Mouse (Mus musculus): ENCODE measurements around the gene S100a4. TPM values are rescaled to one million over a fixed set of nuclear protein-coding genes. Genes with fewer than 3 reads are reported as not detected.

Gene S100a4
- polyA plus RNA-seq, 1 experiment: 16.9 TPM

GRCm38 (mm10) chr3:90581141-90581540, 22.4 kb upstream of the S100a4 start:
- no peak for DNase-seq
- H3K27ac ChIP-seq (ENCODE audit: insufficient read depth, low read depth, low read length): no peak overlapping the region
- H3K36me3 ChIP-seq (ENCODE audit: control insufficient read depth, insufficient read depth, low read length): no peaks in the 10 kb centered on the region
- no peaks in the 10 kb centered on the region for H3K27me3 ChIP-seq (replicated peaks; ENCODE audit: control insufficient read depth, insufficient read depth, low read length)
- H3K4me3 ChIP-seq (ENCODE audit: insufficient read depth, low read depth, low read length): no peak overlapping the region
- no peaks in the 10 kb centered on the region for H3K4me1 ChIP-seq (ENCODE audit: control insufficient read depth, insufficient read depth, low read length)
- no peak for TF ChIP-seq POLR2A (IDR thresholded peaks at IDR 0.05; ENCODE audit: low read depth, low read length)
- TF ChIP-seq CTCF (conservative IDR thresholded peaks at IDR 0.05; ENCODE audit: insufficient read depth, insufficient read length, low read depth, low read length): no peak
- 97% methylated on average over 5 of the region's 5 CpGs for WGBS

GRCm38 (mm10) chr3:90582156-90582555, 21.4 kb upstream of the S100a4 start:
- 100% methylated on average over 1 of the region's 1 CpGs for WGBS
- DNase-seq: no peak
- H3K36me3 ChIP-seq (ENCODE audit: control insufficient read depth, insufficient read depth, low read length): no peaks in the 10 kb centered on the region

DNA sequence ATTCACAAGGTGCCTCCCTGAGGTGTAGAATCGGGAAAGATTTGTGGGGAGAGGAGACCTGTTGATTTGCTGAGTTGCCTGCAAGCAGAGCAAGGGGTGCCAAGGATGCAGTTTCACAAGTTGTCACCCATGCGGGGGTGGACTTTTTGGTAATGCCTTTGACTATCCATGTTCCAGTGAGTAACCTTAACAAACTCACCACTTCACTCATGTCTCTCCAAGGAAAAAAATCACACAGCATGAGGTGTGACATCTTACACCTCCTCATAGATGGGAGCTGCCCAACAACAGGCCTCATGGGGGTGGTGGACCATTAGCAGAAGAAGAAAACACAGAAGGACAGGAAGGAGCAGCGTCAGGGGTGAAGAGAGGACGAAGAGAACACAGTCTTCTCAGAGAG, 21.0 kb upstream of the S100a4 start:
- no peak overlapping the region for H3K27ac ChIP-seq (ENCODE audit: insufficient read depth, low read depth, low read length)
- 88% methylated on average over 4 of the region's 4 CpGs for WGBS
- H3K27me3 ChIP-seq (replicated peaks; ENCODE audit: control insufficient read depth, insufficient read depth, low read length): no peaks in the 10 kb centered on the region
- TF ChIP-seq POLR2A (IDR thresholded peaks at IDR 0.05; ENCODE audit: low read depth, low read length) (no peak), CTCF (conservative IDR thresholded peaks at IDR 0.05; ENCODE audit: insufficient read depth, insufficient read length, low read depth, low read length) (no peak)
- DNase-seq: no peak
- H3K4me1 ChIP-seq (ENCODE audit: control insufficient read depth, insufficient read depth, low read length): no peaks in the 10 kb centered on the region
- no peak overlapping the region for H3K4me3 ChIP-seq (ENCODE audit: insufficient read depth, low read depth, low read length)
- H3K36me3 ChIP-seq (ENCODE audit: control insufficient read depth, insufficient read depth, low read length): no peaks in the 10 kb centered on the region

More at GRCm38 (mm10) chr3:90582156-90582555, 21.4 kb upstream of the S100a4 start:
- H3K4me1 ChIP-seq (ENCODE audit: control insufficient read depth, insufficient read depth, low read length): no peaks in the 10 kb centered on the region
- TF ChIP-seq POLR2A (IDR thresholded peaks at IDR 0.05; ENCODE audit: low read depth, low read length): no peak
- no peak for TF ChIP-seq CTCF (conservative IDR thresholded peaks at IDR 0.05; ENCODE audit: insufficient read depth, insufficient read length, low read depth, low read length)
- H3K27me3 ChIP-seq (replicated peaks; ENCODE audit: control insufficient read depth, insufficient read depth, low read length): no peaks in the 10 kb centered on the region
- no peak overlapping the region for H3K27ac ChIP-seq (ENCODE audit: insufficient read depth, low read depth, low read length)
- no peak overlapping the region for H3K4me3 ChIP-seq (ENCODE audit: insufficient read depth, low read depth, low read length)

- no peak overlapping the region for H3K4me3 ChIP-seq (ENCODE audit: insufficient read depth, low read depth, low read length)
- 56% methylated on average over 3 of the region's 3 CpGs for WGBS
- H3K27me3 ChIP-seq (replicated peaks; ENCODE audit: control insufficient read depth, insufficient read depth, low read length): no peaks in the 10 kb centered on the region
- TF ChIP-seq CTCF (conservative IDR thresholded peaks at IDR 0.05; ENCODE audit: insufficient read depth, insufficient read length, low read depth, low read length): no peak
- TF ChIP-seq POLR2A (IDR thresholded peaks at IDR 0.05; ENCODE audit: low read depth, low read length): no peak
- H3K4me1 ChIP-seq (ENCODE audit: control insufficient read depth, insufficient read depth, low read length): no peaks in the 10 kb centered on the region
- DNase-seq: peak; percentile 78
- no peak overlapping the region for H3K27ac ChIP-seq (ENCODE audit: insufficient read depth, low read depth, low read length)
- H3K36me3 ChIP-seq (ENCODE audit: control insufficient read depth, insufficient read depth, low read length): no peaks in the 10 kb centered on the region
Observed at GRCm38 (mm10) chr3:90583893-90584292, 19.7 kb upstream of the S100a4 start.

DNA sequence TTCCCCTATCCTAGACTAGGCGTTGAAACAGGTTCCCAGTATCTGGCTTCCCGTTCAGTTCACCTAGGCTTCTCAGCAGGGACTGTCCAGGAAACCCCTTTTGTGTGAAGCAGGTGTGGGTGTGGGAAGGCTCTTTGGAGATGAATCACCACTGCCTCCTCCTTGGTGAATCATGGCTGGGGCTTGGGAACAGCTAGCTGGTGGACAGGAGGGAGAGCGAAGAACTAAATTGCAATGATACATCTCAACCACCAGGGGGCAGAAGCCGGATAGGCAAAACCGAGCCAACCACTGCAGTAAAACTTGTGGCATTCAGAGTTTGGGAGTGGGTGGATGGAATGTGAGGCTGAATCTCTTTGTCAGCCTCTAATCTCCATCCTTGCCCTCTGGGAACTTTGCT, 18.0 kb upstream of the S100a4 start:
- TF ChIP-seq POLR2A (IDR thresholded peaks at IDR 0.05; ENCODE audit: low read depth, low read length) (no peak), CTCF (conservative IDR thresholded peaks at IDR 0.05; ENCODE audit: insufficient read depth, insufficient read length, low read depth, low read length) (peak; percentile 86)
- H3K36me3 ChIP-seq (ENCODE audit: control insufficient read depth, insufficient read depth, low read length): no peaks in the 10 kb centered on the region
- H3K4me1 ChIP-seq (ENCODE audit: control insufficient read depth, insufficient read depth, low read length): no peaks in the 10 kb centered on the region
- 36% methylated on average over 5 of the region's 5 CpGs for WGBS
- H3K27me3 ChIP-seq (replicated peaks; ENCODE audit: control insufficient read depth, insufficient read depth, low read length): no peaks in the 10 kb centered on the region
- no peak overlapping the region for H3K4me3 ChIP-seq (ENCODE audit: insufficient read depth, low read depth, low read length)
- no peak overlapping the region for H3K27ac ChIP-seq (ENCODE audit: insufficient read depth, low read depth, low read length)
- DNase-seq: peak; percentile 65

- WGBS: 82% methylated on average over 15 of the region's 15 CpGs
- H3K27ac ChIP-seq (ENCODE audit: insufficient read depth, low read depth, low read length): peak overlapping the region; percentile 6; the same call in 1 of the 2 replicates
- TF ChIP-seq POLR2A (IDR thresholded peaks at IDR 0.05; ENCODE audit: low read depth, low read length) (no peak), CTCF (conservative IDR thresholded peaks at IDR 0.05; ENCODE audit: insufficient read depth, insufficient read length, low read depth, low read length) (no peak)
- no peaks in the 10 kb centered on the region for H3K27me3 ChIP-seq (replicated peaks; ENCODE audit: control insufficient read depth, insufficient read depth, low read length)
- no peaks in the 10 kb centered on the region for H3K36me3 ChIP-seq (ENCODE audit: control insufficient read depth, insufficient read depth, low read length)
- H3K4me1 ChIP-seq (ENCODE audit: control insufficient read depth, insufficient read depth, low read length): no peaks in the 10 kb centered on the region
- no peak overlapping the region for H3K4me3 ChIP-seq (ENCODE audit: insufficient read depth, low read depth, low read length)
- no peak for DNase-seq
Observed at GRCm38 (mm10) chr3:90586016-90586643, 17.4 kb upstream of the S100a4 start.

DNA sequence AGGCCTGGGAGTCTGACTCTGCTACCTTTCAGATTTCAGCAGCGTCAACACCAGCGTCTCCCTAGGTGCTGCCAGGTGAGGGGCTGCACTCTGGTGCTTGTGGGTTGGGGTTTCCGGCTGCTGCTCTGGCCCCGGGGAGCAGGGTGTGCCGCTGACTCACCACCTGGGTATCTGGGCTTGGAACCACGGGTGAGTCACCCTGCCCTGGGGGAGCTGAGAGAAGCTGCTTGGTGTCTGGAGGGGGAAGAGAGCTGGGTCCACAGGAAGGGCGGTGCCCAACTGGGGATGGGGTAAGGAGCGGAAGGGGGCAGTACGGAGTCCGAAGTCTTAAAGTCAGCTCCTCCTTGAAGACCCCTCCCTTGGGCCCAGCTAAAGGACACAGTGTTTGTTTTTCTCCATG, 16.7 kb upstream of the S100a4 start:
- WGBS: 54% methylated on average over 10 of the region's 10 CpGs
- peak; percentile 24 for DNase-seq
- no peaks in the 10 kb centered on the region for H3K27me3 ChIP-seq (replicated peaks; ENCODE audit: control insufficient read depth, insufficient read depth, low read length)
- H3K4me1 ChIP-seq (ENCODE audit: control insufficient read depth, insufficient read depth, low read length): no peaks in the 10 kb centered on the region
- H3K36me3 ChIP-seq (ENCODE audit: control insufficient read depth, insufficient read depth, low read length): no peaks in the 10 kb centered on the region
- no peak overlapping the region for H3K4me3 ChIP-seq (ENCODE audit: insufficient read depth, low read depth, low read length)
- H3K27ac ChIP-seq (ENCODE audit: insufficient read depth, low read depth, low read length): peak overlapping the region; percentile 58
- TF ChIP-seq POLR2A (IDR thresholded peaks at IDR 0.05; ENCODE audit: low read depth, low read length) (no peak), CTCF (conservative IDR thresholded peaks at IDR 0.05; ENCODE audit: insufficient read depth, insufficient read length, low read depth, low read length) (no peak)
